ENCODE assay signal across 12 mouse cellular contexts in genomic region chr13:78445891-78446725, GRCm38 (mm10).
DNase-seq lines count a peak whose midpoint lies in the region; ATAC-seq lines count a peak whose summit lies in the region.
"Had no signal": no experiment of that assay in that cellular context is flagged by ENCODE, and none has a peak within 500 bp of the region (broad histone marks: within the 10 kb centered on the region; RNA-seq: fewer than 3 reads in every experiment).

No protein-coding gene starts in this region.

- no peak overlapping the region for H3K4me3 ChIP-seq in embryonic facial prominence, embryonic 14.5 days (ENCODE audit: low read depth, low read length)
- H3K4me3 ChIP-seq in hindbrain, embryonic 15.5 days: peak overlapping the region; percentile 14
- peak overlapping the region; percentile 28 for H3K4me3 ChIP-seq in midbrain, embryonic 16.5 days (ENCODE audit: low read depth, low read length)

- H3K9me3 ChIP-seq in embryonic facial prominence, embryonic 14.5 days (ENCODE audit: control insufficient read depth, low read length): no peaks in the 10 kb centered on the region
- no peaks in the 10 kb centered on the region for H3K9me3 ChIP-seq in hindbrain, embryonic 15.5 days
- no peaks in the 10 kb centered on the region for H3K9me3 ChIP-seq in midbrain, embryonic 16.5 days (replicated peaks; ENCODE audit: control insufficient read depth, low read length, poor library complexity, severe bottlenecking)

- no peaks in the 10 kb centered on the region for H3K27me3 ChIP-seq in embryonic facial prominence, embryonic 14.5 days (replicated peaks; ENCODE audit: control insufficient read depth, insufficient read depth, low read length)
- H3K27me3 ChIP-seq in hindbrain, embryonic 15.5 days: no peaks in the 10 kb centered on the region
- H3K27me3 ChIP-seq in midbrain, embryonic 16.5 days (ENCODE audit: control insufficient read depth, insufficient read depth, low read depth, low read length): no peaks in the 10 kb centered on the region; the same call in 1 of the 2 replicates

- WGBS in embryonic facial prominence, embryonic 14.5 days: 49% methylated on average over 14 of the region's 14 CpGs
- WGBS in hindbrain, embryonic 15.5 days: 15% methylated on average over 14 of the region's 14 CpGs
- 5% methylated on average over 14 of the region's 14 CpGs for WGBS in midbrain, embryonic 16.5 days

- peaks cover 12% of the 10 kb centered on the region; the same call in 1 of the 2 replicates for H3K4me1 ChIP-seq in embryonic facial prominence, embryonic 14.5 days (ENCODE audit: control insufficient read depth, insufficient read depth, low read length)
- peaks cover 12% of the 10 kb centered on the region for H3K4me1 ChIP-seq in hindbrain, embryonic 15.5 days (replicated peaks)
- H3K4me1 ChIP-seq in midbrain, embryonic 16.5 days (ENCODE audit: control insufficient read depth, insufficient read depth, low read length): peaks cover 14% of the 10 kb centered on the region; the same call in 1 of the 2 replicates

- H3K36me3 ChIP-seq in embryonic facial prominence, embryonic 14.5 days (ENCODE audit: control insufficient read depth, insufficient read depth, low read length): no peaks in the 10 kb centered on the region
- H3K36me3 ChIP-seq in hindbrain, embryonic 15.5 days: no peaks in the 10 kb centered on the region
- H3K36me3 ChIP-seq in midbrain, embryonic 16.5 days (ENCODE audit: control insufficient read depth, insufficient read depth, low read length): no peaks in the 10 kb centered on the region

- H3K27ac ChIP-seq in embryonic facial prominence, embryonic 14.5 days (replicated peaks; ENCODE audit: low read depth, low read length): no peak overlapping the region
- H3K27ac ChIP-seq in hindbrain, embryonic 15.5 days (replicated peaks): peak overlapping the region; percentile 9; the same call in 1 of the 2 replicates
- H3K27ac ChIP-seq in midbrain, embryonic 16.5 days (ENCODE audit: low read length): no peak overlapping the region

- H3K4me2 ChIP-seq in embryonic facial prominence, embryonic 14.5 days (ENCODE audit: low read depth, low read length): no peak overlapping the region
- peak overlapping the region; percentile 44 for H3K4me2 ChIP-seq in hindbrain, embryonic 15.5 days
- H3K4me2 ChIP-seq in midbrain, embryonic 16.5 days (ENCODE audit: low read length): peak overlapping the region; percentile 42

- DNase-seq in frontal cortex, postnatal 10 days (ENCODE audit: low spot score in 2 of 2): no peak
- peak; percentile 81 for DNase-seq in embryonic facial prominence, embryonic 14.5 days (ENCODE audit: low spot score)
- no peak for DNase-seq in cerebellum, postnatal 10 days
- no peak for DNase-seq in urinary bladder, postnatal 14 days (ENCODE audit: low spot score)
- DNase-seq in MN1 (ENCODE audit: low spot score): no peak
- DNase-seq: adrenal gland, postnatal 36 days; cerebellum, postnatal 14 days; gastrocnemius, postnatal 10 days; lung, postnatal 36 days had no signal

- H3K9ac ChIP-seq in embryonic facial prominence, embryonic 14.5 days (ENCODE audit: low read depth, low read length): no peak overlapping the region
- H3K9ac ChIP-seq in hindbrain, embryonic 15.5 days: no peak overlapping the region
- no peak overlapping the region for H3K9ac ChIP-seq in midbrain, embryonic 16.5 days (ENCODE audit: low read depth, low read length)

- ATAC-seq in frontal cortex, adult (ENCODE audit: low TSS enrichment): 0 out of 2 replicates have a peak, but pooled peaks have one; percentile 29
- peak; percentile 95; the same call in 1 of the 2 replicates for ATAC-seq in embryonic facial prominence, embryonic 14.5 days (ENCODE audit: low read depth)
- peak; percentile 82 for ATAC-seq in hindbrain, embryonic 15.5 days (ENCODE audit: low FRiP score, low read depth)
- peak; percentile 87 for ATAC-seq in midbrain, embryonic 16.5 days

Comparison
In these comparisons a context has a peak if more than half of its experiments do, and no peak if none do; other contexts are left out.
1. ATAC-seq: peak in every context shown above with its lines; median percentile 95 in embryonic facial prominence, embryonic 14.5 days; 87 in midbrain, embryonic 16.5 days; 82 in hindbrain, embryonic 15.5 days; 29 in frontal cortex, adult.